7 mouse cellular contexts compared by ENCODE assay signal in the genomic region with DNA sequence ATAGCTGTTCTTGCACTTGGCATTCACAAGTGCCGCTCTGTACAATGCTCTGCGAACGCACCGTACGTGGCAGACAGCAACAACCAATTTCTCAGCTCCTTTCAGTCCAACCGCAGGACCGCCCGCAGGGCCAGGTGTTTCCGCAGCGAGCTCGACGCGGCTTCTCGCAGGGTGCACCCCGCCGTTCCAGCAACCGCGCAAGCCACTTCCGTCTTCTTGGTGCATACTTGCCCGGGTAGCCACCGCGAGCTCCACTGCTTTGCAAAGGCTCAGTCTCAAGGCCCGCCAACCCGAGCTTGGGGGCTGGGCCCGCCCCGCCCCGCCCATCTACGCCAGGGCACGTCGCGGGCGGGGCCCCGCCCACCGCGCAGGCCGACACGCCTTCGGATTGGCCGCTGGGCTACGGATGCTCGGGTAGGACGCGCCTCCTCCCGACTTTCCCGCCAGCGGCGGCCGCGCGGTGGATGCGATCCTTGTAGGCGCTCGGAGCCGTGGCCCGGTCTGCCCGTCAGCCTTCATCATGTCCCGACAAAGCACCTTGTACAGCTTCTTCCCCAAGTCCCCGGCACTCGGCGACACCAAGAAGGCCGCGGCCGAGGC. TPM values are rescaled to one million over a fixed set of nuclear protein-coding genes. Genes with fewer than 3 reads are reported as not detected.
DNase-seq lines count a peak whose midpoint lies in the region; ATAC-seq and TF ChIP-seq lines count a peak whose summit lies in the region.

A gene (plus strand): TSS at position 434 of the 600 bp plus-strand sequence.

- H3K27ac ChIP-seq in embryonic facial prominence, embryonic 12.5 days: peak within 1 kb of the TSS; percentile 87
- H3K27ac ChIP-seq in heart, adult 2 months: peak within 1 kb of the TSS; percentile 81
- H3K27ac ChIP-seq in limb, embryonic 13.5 days: peak within 1 kb of the TSS; percentile 89
- H3K27ac ChIP-seq in midbrain, embryonic 16.5 days (ENCODE audit: low read length): peak within 1 kb of the TSS; percentile 86

- peaks cover 5% of the 10 kb centered on the region for H3K36me3 ChIP-seq in embryonic facial prominence, embryonic 12.5 days
- H3K36me3 ChIP-seq in heart, adult 2 months (ENCODE audit: control insufficient read depth, insufficient read depth, low read length): no peaks in the 10 kb centered on the region
- H3K36me3 ChIP-seq in limb, embryonic 13.5 days: peaks cover 16% of the 10 kb centered on the region; the same call in 1 of the 2 replicates
- H3K36me3 ChIP-seq in midbrain, embryonic 16.5 days (ENCODE audit: control insufficient read depth, insufficient read depth, low read length): no peaks in the 10 kb centered on the region

- peak; percentile 88 for TF ChIP-seq POLR2A in heart, adult 2 months (IDR thresholded peaks at IDR 0.05; ENCODE audit: insufficient read depth, low read depth, low read length)

- H3K9ac ChIP-seq in embryonic facial prominence, embryonic 12.5 days: peak within 1 kb of the TSS; percentile 96
- peak within 1 kb of the TSS; percentile 85 for H3K9ac ChIP-seq in heart, adult 2 months (ENCODE audit: low read depth, low read length)
- peak within 1 kb of the TSS; percentile 96 for H3K9ac ChIP-seq in limb, embryonic 13.5 days
- H3K9ac ChIP-seq in midbrain, embryonic 16.5 days (ENCODE audit: low read depth, low read length): peak within 1 kb of the TSS; percentile 82

- peak within 1 kb of the TSS; percentile 65 for H3K4me2 ChIP-seq in embryonic facial prominence, embryonic 12.5 days (replicated peaks)
- peak within 1 kb of the TSS; percentile 75 for H3K4me2 ChIP-seq in limb, embryonic 13.5 days (replicated peaks)
- peak within 1 kb of the TSS; percentile 63 for H3K4me2 ChIP-seq in midbrain, embryonic 16.5 days (ENCODE audit: low read length)

- intact Hi-C loops in heart, adult 2 months (cut with DNase I): loop anchor here (5.0 kb wide), 2 partner anchors 93 to 278 kb away; a partner anchor contains a TSS

- peaks cover 10% of the 10 kb centered on the region for H3K4me1 ChIP-seq in embryonic facial prominence, embryonic 12.5 days
- H3K4me1 ChIP-seq in heart, adult 2 months (ENCODE audit: control insufficient read depth, insufficient read depth, low read length): peaks cover 1% of the 10 kb centered on the region; the same call in 1 of the 2 replicates
- peaks cover 24% of the 10 kb centered on the region for H3K4me1 ChIP-seq in limb, embryonic 13.5 days
- peaks cover 15% of the 10 kb centered on the region for H3K4me1 ChIP-seq in midbrain, embryonic 16.5 days (ENCODE audit: control insufficient read depth, insufficient read depth, low read length)

- peaks cover 1% of the 10 kb centered on the region; the same call in 1 of the 2 replicates for H3K79me2 ChIP-seq in heart, adult 2 months (replicated peaks; ENCODE audit: control insufficient read depth, insufficient read depth, low read length)

- peak within 1 kb of the TSS; percentile 93 for H3K4me3 ChIP-seq in embryonic facial prominence, embryonic 12.5 days
- peak within 1 kb of the TSS; percentile 99 for H3K4me3 ChIP-seq in heart, adult 2 months
- peak within 1 kb of the TSS; percentile 99 for H3K4me3 ChIP-seq in limb, embryonic 13.5 days
- peak within 1 kb of the TSS; percentile 67 for H3K4me3 ChIP-seq in midbrain, embryonic 16.5 days (ENCODE audit: low read depth, low read length)

- WGBS in embryonic facial prominence, embryonic 12.5 days: under 1% methylated on average over 57 of the region's 63 CpGs
- WGBS in heart, adult 2 months: under 1% methylated on average over 62 of the region's 63 CpGs
- WGBS in limb, embryonic 13.5 days: under 1% methylated on average over 62 of the region's 63 CpGs
- WGBS in midbrain, embryonic 16.5 days: under 1% methylated on average over 54 of the region's 63 CpGs

- peak; percentile 90 for DNase-seq in adrenal gland, postnatal 25 days
- peak; percentile 89 to 92 for DNase-seq in heart, adult 2 months
- DNase-seq in kidney, adult 8-10 months: peak; percentile 85 to 86
- DNase-seq in spleen, postnatal 10 days (ENCODE audit: low spot score in 2 of 2): peak; percentile 83 to 90

- no peak for TF ChIP-seq EP300 in heart, adult 2 months (IDR thresholded peaks at IDR 0.05; ENCODE audit: insufficient read depth, low read depth, low read length)

- ATAC-seq in embryonic facial prominence, embryonic 12.5 days (ENCODE audit: insufficient number of reproducible peaks, insufficient read depth, low FRiP score, low TSS enrichment): peak; percentile 97
- peak; percentile 97 for ATAC-seq in limb, embryonic 13.5 days (ENCODE audit: low FRiP score, low read depth)
- ATAC-seq in midbrain, embryonic 16.5 days: peak; percentile 98

- H3K27me3 ChIP-seq in embryonic facial prominence, embryonic 12.5 days: no peaks in the 10 kb centered on the region
- H3K27me3 ChIP-seq in heart, adult 2 months (ENCODE audit: control insufficient read depth, insufficient read depth, low read length): no peaks in the 10 kb centered on the region
- no peaks in the 10 kb centered on the region for H3K27me3 ChIP-seq in limb, embryonic 13.5 days
- no peaks in the 10 kb centered on the region for H3K27me3 ChIP-seq in midbrain, embryonic 16.5 days (ENCODE audit: control insufficient read depth, insufficient read depth, low read depth, low read length)

- TF ChIP-seq CTCF in heart, adult 2 months (IDR thresholded peaks at IDR 0.05): no peak

- no peaks in the 10 kb centered on the region for H3K9me3 ChIP-seq in embryonic facial prominence, embryonic 12.5 days
- H3K9me3 ChIP-seq in limb, embryonic 13.5 days: no peaks in the 10 kb centered on the region
- H3K9me3 ChIP-seq in midbrain, embryonic 16.5 days (replicated peaks; ENCODE audit: control insufficient read depth, low read length, poor library complexity, severe bottlenecking): no peaks in the 10 kb centered on the region

RNA-seq across cellular contexts. Expression of the gene that starts here (rescaled TPM):
- 20.1 and 21.8 TPM in 2 replicates for total RNA-seq in adrenal gland, postnatal 25 days (2021)
- 73.9 and 76.3 TPM in 2 replicates for polyA plus RNA-seq in embryonic facial prominence, embryonic 12.5 days (2016; fragmentation: Nextera tagmentation; extraction: Ambion mirVana)
- total RNA-seq in heart, adult 2 months (2021): 1 to 10 TPM; 8.2 to 8.6 TPM
- polyA plus RNA-seq in heart, adult 2 months (2012; rRNA removed): 1.5 and 3.3 TPM in 2 replicates
- 58.5 and 62.8 TPM in 2 replicates for polyA plus RNA-seq in limb, embryonic 13.5 days (2015; fragmentation: Nextera tagmentation; extraction: Ambion mirVana)
- polyA plus RNA-seq in midbrain, embryonic 16.5 days (2015; fragmentation: Nextera tagmentation; extraction: Ambion mirVana): 28.0 and 28.6 TPM in 2 replicates

Comparison
In these comparisons a context has a peak if more than half of its experiments do, and no peak if none do; other contexts are left out.
1. Peak in every context shown above with its lines: DNase-seq, ATAC-seq, H3K4me3 ChIP-seq and H3K27ac ChIP-seq.